Mouse (Mus musculus) stomach, postnatal 0 days (tissue): ENCODE data around the gene Pkn3. TPM values are rescaled to one million over a fixed set of nuclear protein-coding genes. Genes with fewer than 3 reads are reported as not detected.
A peak's percentile ranks its signal among the peaks of the same experiment; 100 is the strongest.
"Not testable (repeated sequence)": the region's sequence is repeated elsewhere in the genome, so short reads cannot be mapped to it uniquely, and the experiment has no call there.

Experiments
- ATAC-seq: fragments of 200-750 bp; cut with Nextera tagmentation; 2 replicates; pipeline ENCODE4 v1.8.0; 2017; ENCODE audit not compliant: low FRiP score, low TSS enrichment
- DNase-seq: peaks from one replicate; pipeline ENCODE4 v3.0.0-alpha.2; 2016; ENCODE audit warnings: low spot score
- H3K27ac ChIP-seq: fragments of 300-500 bp; sonication (generic); replicated peaks from 2 replicates; pipeline ENCODE4 v1.5.1; 2014; ENCODE audit warnings: mild to moderate bottlenecking, control low read depth
- H3K27me3 ChIP-seq: fragments of 300-500 bp; sonication (generic); 2 replicates; pipeline ENCODE4 v1.6.1; 2014; ENCODE audit warnings: low read length; ENCODE audit not compliant: control insufficient read depth, insufficient read depth
- H3K36me3 ChIP-seq: fragments of 300-500 bp; sonication (generic); 2 replicates; pipeline ENCODE4 v1.6.1; 2014; ENCODE audit warnings: low read length, mixed read lengths; ENCODE audit not compliant: control insufficient read depth, insufficient read depth
- H3K4me1 ChIP-seq: fragments of 300-500 bp; sonication (generic); replicated peaks from 2 replicates; pipeline ENCODE4 v1.6.1; 2014; ENCODE audit warnings: antibody characterized with exemption; ENCODE audit not compliant: control insufficient read depth, insufficient read depth
- H3K4me2 ChIP-seq: fragments of 300-500 bp; sonication (generic); replicated peaks from 2 replicates; pipeline ENCODE4 v1.6.1; 2014; ENCODE audit warnings: low read depth, mild to moderate bottlenecking, control low read depth, moderate library complexity
- H3K4me3 ChIP-seq: fragments of 300-500 bp; sonication (generic); 2 replicates; pipeline ENCODE4 v1.5.1; 2014; ENCODE audit warnings: low read depth, low read length, control low read depth
- H3K9ac ChIP-seq: fragments of 300-500 bp; sonication (generic); 2 replicates; pipeline ENCODE4 v1.6.1; 2014; ENCODE audit warnings: mild to moderate bottlenecking, low read length, control low read depth, mixed read lengths
- H3K9me3 ChIP-seq: fragments of 300-500 bp; sonication (generic); 2 replicates; pipeline ENCODE4 v1.6.1; 2016; ENCODE audit warnings: low read length; ENCODE audit not compliant: control insufficient read depth
- CTCF ChIP-seq: IDR thresholded peaks from 2 replicates; pipeline ENCODE4 v1.5.1; 2016; ENCODE audit warnings: antibody characterized with exemption, low read depth, mild to moderate bottlenecking, moderate library complexity
- EP300 ChIP-seq: optimal IDR thresholded peaks from 2 replicates; pipeline ENCODE3; 2016; ENCODE audit warnings: antibody characterized with exemption
- WGBS: fragments of 180-500 bp; shearing (Covaris S2); extraction: QIAGEN DNeasy Blood & Tissue Kit; methylation state at CpG from one replicate; pipeline ENCODE4 v1.1.7; 2014; 5-methylcytosine and 5-hydroxymethylcytosine counted together
- polyA plus RNA-seq: library from polyadenylated mRNA; unstranded; fragments of >200 nt; fragmentation: Nextera tagmentation; extraction: Ambion mirVana; gene quantifications from 2 replicates; pipeline ENCODE4 v1.2.1, GENCODE M21; 2015

The Pkn3 gene
- polyA plus RNA-seq, 1 experiment from 2014 or later: 3.1 TPM

DNA sequence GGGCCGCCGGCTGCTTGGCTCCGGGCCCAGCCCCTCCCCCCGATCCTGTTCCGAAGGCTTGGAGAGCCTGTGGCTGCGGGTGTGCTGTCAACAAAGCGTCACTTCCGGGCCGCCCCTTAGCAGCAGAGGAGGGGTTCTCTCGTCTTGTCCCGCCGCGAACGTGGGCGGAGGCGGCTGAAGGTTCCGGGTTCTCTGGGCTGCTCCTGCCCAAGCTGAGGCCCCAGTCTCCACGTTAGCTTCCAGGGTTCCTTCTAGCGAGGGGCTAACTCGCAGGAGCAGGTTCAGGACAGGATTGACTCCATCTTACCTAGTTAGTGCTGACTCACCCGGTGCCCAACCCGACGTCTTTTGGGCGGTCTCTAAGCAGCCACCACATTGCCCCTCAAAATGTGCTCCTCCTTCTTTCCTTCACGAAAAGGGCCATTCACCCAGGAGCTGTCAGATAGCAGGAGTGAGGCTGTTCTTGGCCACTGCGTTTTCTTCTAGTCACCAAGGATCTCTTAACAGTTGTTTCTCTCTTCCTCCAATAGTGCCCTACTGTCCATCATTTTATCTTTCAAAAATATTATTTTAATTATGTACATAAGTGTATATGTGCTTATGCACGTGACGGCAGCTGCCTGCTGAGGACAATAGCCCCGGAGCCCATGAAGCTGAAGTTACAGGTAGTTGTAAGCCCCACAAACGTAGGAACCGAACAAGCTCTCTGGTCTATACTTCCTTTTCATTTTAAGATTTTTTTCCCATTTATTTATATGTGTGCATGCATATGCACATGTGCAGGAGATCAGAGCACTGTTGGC, 47.2 kb downstream of the Pkn3 start, which contains the start of gene Zer1:
Zer1 (minus strand) TSS at position 114 of the 803 bp plus-strand sequence.
- no peaks in the 10 kb centered on the region for H3K27me3 ChIP-seq
- H3K4me2 ChIP-seq: peak within 1 kb of the TSS; percentile 64
- H3K36me3 ChIP-seq: no peaks in the 10 kb centered on the region
- WGBS: 6% methylated on average over 30 of the region's 31 CpGs
- ATAC-seq (peak; percentile 97), DNase-seq (peak; percentile 98)
- H3K27ac ChIP-seq: peak within 1 kb of the TSS; percentile 94
- TF ChIP-seq EP300 (no peak), CTCF (no peak)
- peak within 1 kb of the TSS; percentile 80 for H3K4me3 ChIP-seq
- 0 out of 2 replicates have a peak, but pooled peaks cover 2% of the 10 kb centered on the region for H3K4me1 ChIP-seq
- H3K9me3 ChIP-seq: no peaks in the 10 kb centered on the region
- H3K9ac ChIP-seq: peak within 1 kb of the TSS; percentile 93

DNA sequence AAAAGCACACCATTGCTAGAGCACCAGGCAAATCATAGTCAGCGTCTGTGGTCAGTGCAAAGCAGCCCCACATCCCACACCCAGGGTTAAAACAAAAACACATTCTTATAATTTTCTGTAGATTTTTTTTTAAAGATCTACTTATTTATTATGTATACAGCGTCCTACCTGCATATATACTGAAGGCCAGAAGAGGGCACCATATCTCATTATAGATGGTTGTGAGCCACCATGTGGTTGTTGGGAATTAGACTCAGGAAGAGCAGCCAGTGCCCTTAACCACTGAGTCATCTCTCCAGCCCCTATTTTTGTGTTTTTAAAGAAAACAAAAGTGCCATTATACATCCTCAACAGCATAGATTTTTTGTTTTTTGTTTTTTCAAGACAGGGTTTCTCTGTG, 51.3 kb downstream of the Pkn3 start:
- TF ChIP-seq EP300: no peak
- TF ChIP-seq CTCF: peak; percentile 87
- no peak for ATAC-seq
- no peak overlapping the region for H3K27ac ChIP-seq
- no peak overlapping the region for H3K4me3 ChIP-seq
- H3K9me3 ChIP-seq: no peaks in the 10 kb centered on the region
- H3K9ac ChIP-seq: no peak overlapping the region
- peaks cover 8% of the 10 kb centered on the region for H3K4me1 ChIP-seq
- no peak overlapping the region for H3K4me2 ChIP-seq
- H3K27me3 ChIP-seq: no peaks in the 10 kb centered on the region
- 35% methylated on average over 2 of the region's 2 CpGs for WGBS
- no peaks in the 10 kb centered on the region for H3K36me3 ChIP-seq
- DNase-seq: no peak

DNA sequence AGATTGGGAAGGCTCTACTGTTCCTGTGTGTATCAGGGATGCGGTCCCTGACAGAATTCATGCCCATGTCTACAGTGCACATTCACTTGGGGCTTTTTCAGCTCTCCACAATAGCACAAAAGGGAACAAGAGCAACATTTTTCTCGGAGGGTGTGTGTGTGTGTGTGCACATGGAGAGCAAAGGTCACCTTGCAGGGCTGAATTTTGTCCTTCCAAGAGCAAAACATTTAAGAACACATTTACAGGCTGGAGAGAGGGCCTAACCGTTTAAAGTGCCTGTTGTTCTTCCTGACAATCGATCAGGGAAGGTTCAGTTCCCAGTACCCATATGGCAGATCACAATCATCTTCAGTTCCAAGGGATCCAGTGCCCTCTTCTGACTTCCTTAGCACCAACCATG, 52.7 kb downstream of the Pkn3 start:
- H3K9ac ChIP-seq: no peak overlapping the region
- no peak for ATAC-seq
- no peaks in the 10 kb centered on the region for H3K36me3 ChIP-seq
- H3K9me3 ChIP-seq: no peaks in the 10 kb centered on the region
- H3K4me1 ChIP-seq: peaks cover 7% of the 10 kb centered on the region
- no peak overlapping the region for H3K4me3 ChIP-seq
- H3K27ac ChIP-seq: no peak overlapping the region
- 73% methylated on average over 4 of the region's 4 CpGs for WGBS
- TF ChIP-seq CTCF: no peak
- TF ChIP-seq EP300: no peak
- DNase-seq: no peak
- H3K27me3 ChIP-seq: no peaks in the 10 kb centered on the region
- no peak overlapping the region for H3K4me2 ChIP-seq

DNA sequence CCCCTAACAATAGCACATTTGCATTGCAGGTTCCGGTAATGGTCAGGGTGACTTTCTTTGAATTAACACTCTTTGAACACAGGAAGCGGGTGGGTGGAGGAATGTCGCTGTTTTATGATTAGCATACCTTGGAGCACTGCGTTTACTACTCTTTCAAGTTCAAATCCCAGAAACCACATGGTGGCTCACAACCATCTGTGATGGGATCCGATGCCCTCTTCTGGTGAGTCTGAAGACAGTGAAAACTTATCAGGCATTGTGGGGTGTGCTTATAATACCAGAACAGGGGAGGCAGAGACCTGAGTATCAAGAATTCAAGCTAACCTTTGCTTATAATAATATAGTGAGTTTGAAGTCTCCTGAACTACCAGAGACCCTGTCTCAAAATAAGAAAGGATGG, 53.8 kb downstream of the Pkn3 start:
- not testable (repeated sequence) for H3K27me3 ChIP-seq

DNA sequence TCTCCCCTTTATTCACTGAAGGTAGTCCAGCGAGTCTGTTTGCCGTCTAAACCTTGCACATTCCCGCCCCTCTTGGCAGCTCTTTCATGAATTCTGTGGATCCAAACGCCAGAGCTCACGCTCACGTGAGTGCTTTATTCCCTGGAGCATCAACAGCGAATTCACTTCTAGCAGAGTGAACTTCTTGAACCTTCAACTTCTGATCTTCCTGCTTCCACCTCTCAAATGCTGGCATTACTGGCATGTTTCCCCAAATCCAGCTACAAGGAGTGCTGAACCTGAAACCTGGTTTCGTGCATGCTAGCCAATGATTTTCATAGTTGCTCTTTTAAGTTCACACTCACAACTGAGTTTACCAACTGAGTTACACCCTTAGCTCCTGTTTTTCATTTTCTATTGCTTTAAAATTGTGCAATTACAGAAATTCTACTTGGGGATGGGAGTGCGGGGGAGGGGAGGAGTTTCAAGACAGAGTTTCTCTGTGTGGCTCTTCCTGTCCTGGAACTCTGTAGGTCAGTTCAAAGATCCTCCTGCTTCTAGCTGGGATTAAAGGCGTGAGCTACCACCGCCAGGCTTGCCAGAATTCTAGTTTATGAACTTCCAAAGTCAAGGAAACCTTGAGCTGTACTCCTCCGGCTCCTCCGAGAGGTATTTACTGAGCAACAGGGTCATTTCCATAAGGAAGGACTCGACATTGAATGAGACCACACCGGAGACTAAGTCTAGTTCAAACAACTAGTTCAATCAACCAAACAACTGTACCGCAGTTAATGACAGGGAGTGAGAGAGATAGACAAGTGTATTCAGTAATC, 55.5 kb downstream of the Pkn3 start:
- H3K9ac ChIP-seq: peak overlapping the region; percentile 84
- H3K4me1 ChIP-seq: peaks cover 7% of the 10 kb centered on the region
- TF ChIP-seq CTCF: no peak
- no peak for TF ChIP-seq EP300
- ATAC-seq: peak; percentile 18
- H3K9me3 ChIP-seq: no peaks in the 10 kb centered on the region
- WGBS: 8% methylated on average over 16 of the region's 16 CpGs
- no peaks in the 10 kb centered on the region for H3K27me3 ChIP-seq
- peak overlapping the region; percentile 85 for H3K4me2 ChIP-seq
- H3K36me3 ChIP-seq: 0 out of 2 replicates have a peak, but pooled peaks cover 3% of the 10 kb centered on the region
- H3K4me3 ChIP-seq: peak overlapping the region; percentile 87
- DNase-seq: peak; percentile 56
- H3K27ac ChIP-seq: peak overlapping the region; percentile 88

More for the DNA sequence above, 53.8 kb downstream of the Pkn3 start:
- TF ChIP-seq CTCF: peak; percentile 36
- ATAC-seq, H3K4me1 ChIP-seq, H3K4me3 ChIP-seq, H3K9me3 ChIP-seq, H3K4me2 ChIP-seq, H3K36me3 ChIP-seq, DNase-seq, H3K27ac ChIP-seq, H3K9ac ChIP-seq: not testable (repeated sequence)
- WGBS: 63% methylated on average over 5 of the region's 5 CpGs
